Mouse (Mus musculus) hindbrain, embryonic 12.5 days (tissue): ENCODE measurements around the gene Cdsn. TPM values are rescaled to one million over a fixed set of nuclear protein-coding genes. Genes with fewer than 3 reads are reported as not detected.

Experiments
- ATAC-seq: fragments of 200-750 bp; cut with Nextera tagmentation; 2 replicates; pipeline ENCODE4 v1.8.0; 2017; ENCODE audit warnings: moderate TSS enrichment; ENCODE audit not compliant: low FRiP score
- H3K27ac ChIP-seq: fragments of 300-500 bp; sonication (generic); 2 replicates; pipeline ENCODE4 v1.5.1; 2016; ENCODE audit warnings: mild to moderate bottlenecking
- H3K27me3 ChIP-seq: fragments of 300-500 bp; sonication (generic); 2 replicates; pipeline ENCODE4 v1.6.1; 2016; ENCODE audit warnings: mild to moderate bottlenecking
- H3K36me3 ChIP-seq: fragments of 300-500 bp; sonication (generic); 2 replicates; pipeline ENCODE4 v1.6.1; 2016; ENCODE audit warnings: mild to moderate bottlenecking
- H3K4me1 ChIP-seq: fragments of 300-500 bp; sonication (generic); 2 replicates; pipeline ENCODE4 v1.6.1; 2016
- H3K4me2 ChIP-seq: fragments of 300-500 bp; sonication (generic); replicated peaks from 2 replicates; pipeline ENCODE4 v1.6.1; 2016; ENCODE audit warnings: mild to moderate bottlenecking
- H3K4me3 ChIP-seq: fragments of 300-500 bp; sonication (generic); 2 replicates; pipeline ENCODE4 v1.5.1; 2016; ENCODE audit warnings: mild to moderate bottlenecking
- H3K9ac ChIP-seq: fragments of 300-500 bp; sonication (generic); 2 replicates; pipeline ENCODE4 v1.6.1; 2016; ENCODE audit warnings: mild to moderate bottlenecking, moderate library complexity
- H3K9me3 ChIP-seq: fragments of 300-500 bp; sonication (generic); replicated peaks from 2 replicates; pipeline ENCODE4 v1.6.1; 2016; ENCODE audit warnings: mild to moderate bottlenecking
- WGBS: fragments of 180-500 bp; shearing (Covaris S2); methylation state at CpG from one replicate; pipeline ENCODE4 v1.1.7; 2016; 5-methylcytosine and 5-hydroxymethylcytosine counted together
- polyA plus RNA-seq: library from polyadenylated mRNA; unstranded; fragments of >200 nt; fragmentation: Nextera tagmentation; extraction: Ambion mirVana; gene quantifications from 2 replicates; pipeline ENCODE4 v1.2.1, GENCODE M21; 2016

The Cdsn gene
- polyA plus RNA-seq, 1 experiment from 2014 or later = 0.08 TPM

GRCm38 (mm10) chr17:35514756-35515155 lies 37.2 kb upstream of the Cdsn start:
- Histone ChIP-seq H3K27me3 (peaks cover 5% of the 10 kb centered on the region; the same call in 1 of the 2 replicates), H3K4me2 (peak overlapping the region; percentile 77), H3K4me1 (peaks cover 32% of the 10 kb centered on the region), H3K36me3 (no peaks in the 10 kb centered on the region), H3K9ac (peak overlapping the region; percentile 33), H3K9me3 (no peaks in the 10 kb centered on the region), H3K27ac (no peak overlapping the region), H3K4me3 (0 out of 2 replicates have a peak overlapping the region, but pooled peaks have one; percentile 55)
- no peak for ATAC-seq
- WGBS = 26% methylated on average over 6 of the region's 6 CpGs

- Histone ChIP-seq H3K9ac (peak overlapping the region; percentile 59), H3K4me3 (peak overlapping the region; percentile 55), H3K27me3 (peaks cover 5% of the 10 kb centered on the region; the same call in 1 of the 2 replicates), H3K4me1 (peaks cover 32% of the 10 kb centered on the region), H3K27ac (no peak overlapping the region), H3K9me3 (no peaks in the 10 kb centered on the region), H3K4me2 (peak overlapping the region; percentile 77), H3K36me3 (0 out of 2 replicates have a peak, but pooled peaks cover 4% of the 10 kb centered on the region)
- WGBS = 6% methylated on average over 25 of the region's 25 CpGs
- ATAC-seq = peak; percentile 34
Measured at GRCm38 (mm10) chr17:35515911-35516640, 35.9 kb upstream of the Cdsn start.

GRCm38 (mm10) chr17:35516652-35517500 lies 35.1 kb upstream of the Cdsn start, which contains the start of the genes Tcf19 and Cchcr1:
Tcf19 (minus strand) TSS chr17:35516824.
Cchcr1 (plus strand) TSS chr17:35517100.
- H3K27ac ChIP-seq = 0 out of 2 replicates have a peak within 1 kb of the TSS, but pooled peaks have one; percentile 40
- 0 out of 2 replicates have a peak, but pooled peaks cover 7% of the 10 kb centered on the region for H3K36me3 ChIP-seq
- WGBS = under 1% methylated on average over 67 of the region's 67 CpGs
- peak within 1 kb of the TSS; percentile 59 for H3K9ac ChIP-seq
- H3K4me2 ChIP-seq = peak within 1 kb of the TSS; percentile 77
- H3K4me1 ChIP-seq = peaks cover 32% of the 10 kb centered on the region
- peak; percentile 92 for ATAC-seq
- H3K9me3 ChIP-seq = no peaks in the 10 kb centered on the region
- H3K27me3 ChIP-seq = peaks cover 5% of the 10 kb centered on the region; the same call in 1 of the 2 replicates
- peak within 1 kb of the TSS; percentile 55 for H3K4me3 ChIP-seq

- Histone ChIP-seq H3K27me3 (peaks cover 5% of the 10 kb centered on the region; the same call in 1 of the 2 replicates), H3K36me3 (0 out of 2 replicates have a peak, but pooled peaks cover 7% of the 10 kb centered on the region), H3K27ac (0 out of 2 replicates have a peak overlapping the region, but pooled peaks have one; percentile 40), H3K9me3 (no peaks in the 10 kb centered on the region), H3K4me1 (peaks cover 32% of the 10 kb centered on the region), H3K4me2 (peak overlapping the region; percentile 77), H3K9ac (peak overlapping the region; percentile 55), H3K4me3 (peak overlapping the region; percentile 55)
- ATAC-seq = no peak
- WGBS = 9% methylated on average over 12 of the region's 12 CpGs
Measured at GRCm38 (mm10) chr17:35517526-35517925, 34.4 kb upstream of the Cdsn start.

- Histone ChIP-seq H3K27ac (no peak overlapping the region), H3K36me3 (peaks cover 31% of the 10 kb centered on the region)
- ATAC-seq = no peak
Measured at GRCm38 (mm10) chr17:35524354-35524753, 27.6 kb upstream of the Cdsn start.

GRCm38 (mm10) chr17:35526644-35527043 lies 25.3 kb upstream of the Cdsn start:
- ATAC-seq = no peak
- 76% methylated on average over 8 of the region's 8 CpGs for WGBS
- peaks cover 7% of the 10 kb centered on the region; the same call in 1 of the 2 replicates for H3K4me1 ChIP-seq
- H3K27ac ChIP-seq = no peak overlapping the region
- H3K27me3 ChIP-seq = no peaks in the 10 kb centered on the region
- no peak overlapping the region for H3K4me2 ChIP-seq
- peaks cover 28% of the 10 kb centered on the region for H3K36me3 ChIP-seq
- H3K9me3 ChIP-seq = no peaks in the 10 kb centered on the region
- no peak overlapping the region for H3K9ac ChIP-seq
- H3K4me3 ChIP-seq = no peak overlapping the region

More at GRCm38 (mm10) chr17:35524354-35524753, 27.6 kb upstream of the Cdsn start:
- Histone ChIP-seq H3K4me3 (no peak overlapping the region), H3K4me2 (no peak overlapping the region), H3K4me1 (no peaks in the 10 kb centered on the region), H3K9ac (no peak overlapping the region), H3K27me3 (no peaks in the 10 kb centered on the region), H3K9me3 (no peaks in the 10 kb centered on the region)
- WGBS = 89% methylated on average over 9 of the region's 9 CpGs

- Histone ChIP-seq H3K4me1 (peaks cover 13% of the 10 kb centered on the region; the same call in 1 of the 2 replicates), H3K4me2 (no peak overlapping the region), H3K36me3 (peaks cover 17% of the 10 kb centered on the region), H3K27me3 (0 out of 2 replicates have a peak, but pooled peaks cover 3% of the 10 kb centered on the region), H3K9ac (no peak overlapping the region), H3K27ac (no peak overlapping the region), H3K4me3 (no peak overlapping the region), H3K9me3 (no peaks in the 10 kb centered on the region)
- ATAC-seq = no peak
- 12% methylated on average over 3 of the region's 3 CpGs for WGBS
Measured at GRCm38 (mm10) chr17:35532360-35532759, 19.6 kb upstream of the Cdsn start.

- H3K9me3 ChIP-seq = no peaks in the 10 kb centered on the region
- H3K4me3 ChIP-seq = no peak within 1 kb of the TSS
- 48% methylated on average over 7 of the region's 7 CpGs for WGBS
- ATAC-seq = no peak
- H3K4me2 ChIP-seq = no peak within 1 kb of the TSS
- peaks cover 16% of the 10 kb centered on the region for H3K36me3 ChIP-seq
- H3K9ac ChIP-seq = no peak within 1 kb of the TSS
- H3K27ac ChIP-seq = no peak within 1 kb of the TSS
- H3K4me1 ChIP-seq = peaks cover 13% of the 10 kb centered on the region; the same call in 1 of the 2 replicates
- 0 out of 2 replicates have a peak, but pooled peaks cover 3% of the 10 kb centered on the region for H3K27me3 ChIP-seq
Measured at GRCm38 (mm10) chr17:35532901-35533300, 19.0 kb upstream of the Cdsn start, which contains the start of gene Psors1c2. Psors1c2 (plus strand) TSS chr17:35533201.

GRCm38 (mm10) chr17:35534343-35534742 lies 17.6 kb upstream of the Cdsn start:
- 14% methylated on average over 6 of the region's 6 CpGs for WGBS
- H3K27ac ChIP-seq = no peak overlapping the region
- H3K36me3 ChIP-seq = 0 out of 2 replicates have a peak, but pooled peaks cover 4% of the 10 kb centered on the region
- H3K27me3 ChIP-seq = 0 out of 2 replicates have a peak, but pooled peaks cover 3% of the 10 kb centered on the region
- no peak overlapping the region for H3K4me2 ChIP-seq
- ATAC-seq = peak; percentile 72
- no peaks in the 10 kb centered on the region for H3K9me3 ChIP-seq
- no peak overlapping the region for H3K4me3 ChIP-seq
- H3K4me1 ChIP-seq = peaks cover 13% of the 10 kb centered on the region; the same call in 1 of the 2 replicates
- no peak overlapping the region for H3K9ac ChIP-seq

- 86% methylated on average over 4 of the region's 4 CpGs for WGBS
- Histone ChIP-seq H3K4me1 (0 out of 2 replicates have a peak, but pooled peaks cover 2% of the 10 kb centered on the region), H3K36me3 (no peaks in the 10 kb centered on the region), H3K27ac (no peak overlapping the region), H3K4me3 (no peak overlapping the region), H3K9ac (no peak overlapping the region), H3K9me3 (no peaks in the 10 kb centered on the region), H3K27me3 (0 out of 2 replicates have a peak, but pooled peaks cover 3% of the 10 kb centered on the region), H3K4me2 (no peak overlapping the region)
- ATAC-seq = no peak
Measured at GRCm38 (mm10) chr17:35537421-35537820, 14.5 kb upstream of the Cdsn start.

- Histone ChIP-seq H3K9ac (no peak overlapping the region), H3K36me3 (no peaks in the 10 kb centered on the region), H3K27ac (no peak overlapping the region), H3K27me3 (0 out of 2 replicates have a peak, but pooled peaks cover 1% of the 10 kb centered on the region), H3K4me1 (peaks cover 4% of the 10 kb centered on the region), H3K4me3 (no peak overlapping the region), H3K9me3 (no peaks in the 10 kb centered on the region), H3K4me2 (no peak overlapping the region)
- ATAC-seq = no peak
- 74% methylated on average over 1 of the region's 1 CpGs for WGBS
Measured at GRCm38 (mm10) chr17:35538476-35538875, 13.5 kb upstream of the Cdsn start.
